Mouse (Mus musculus) C2C12 (cell line): ENCODE data around the gene Bcam.
A peak's percentile ranks its signal among the peaks of the same experiment; 100 is the strongest.

Source experiments
- CEBPB ChIP-seq: IDR thresholded peaks from one replicate; pipeline ENCODE4 v1.6.1; 2011; ENCODE audit warnings: low read depth, mild to moderate bottlenecking, control low read depth, moderate library complexity
- CTCF ChIP-seq: IDR thresholded peaks from one replicate; pipeline ENCODE4 v1.5.1; 2011; ENCODE audit not compliant: control insufficient read depth, insufficient read depth, insufficient read length
- FOSL1 ChIP-seq: IDR thresholded peaks from one replicate; pipeline ENCODE4 v1.8.0; 2011; ENCODE audit warnings: mild to moderate bottlenecking, low read length; ENCODE audit not compliant: poor library complexity, insufficient read depth, severe bottlenecking
- MAX ChIP-seq: IDR thresholded peaks from one replicate; pipeline ENCODE4 v1.6.1; 2011; ENCODE audit warnings: mild to moderate bottlenecking, control low read depth
- MYOG ChIP-seq: IDR thresholded peaks from one replicate; pipeline ENCODE4 v1.6.1; 2011; ENCODE audit not compliant: control insufficient read depth, insufficient read length; ENCODE audit errors: extremely low read depth
- USF1 ChIP-seq: IDR thresholded peaks from one replicate; pipeline ENCODE4 v1.6.1; 2011; ENCODE audit warnings: low read depth, mild to moderate bottlenecking, control low read depth, moderate library complexity

DNA sequence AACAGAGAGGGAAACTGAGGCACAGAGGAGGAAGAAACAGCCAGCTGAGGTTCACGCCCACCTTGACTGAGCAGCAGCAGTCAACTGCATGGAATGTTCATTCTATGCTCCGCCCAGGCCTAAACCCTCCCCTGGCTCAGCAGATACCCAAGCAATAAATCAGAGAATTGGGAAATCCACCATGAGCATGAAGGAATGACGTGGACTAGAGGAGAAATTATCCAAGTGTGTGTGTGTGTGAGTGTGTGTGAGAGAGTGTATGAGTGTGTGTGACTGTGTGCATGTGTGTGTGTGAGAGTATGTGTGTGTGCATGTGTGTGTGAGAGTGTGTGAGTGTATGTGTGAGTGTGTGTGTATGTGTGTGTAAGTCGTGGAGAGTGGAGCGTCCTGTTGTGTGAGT lies 47.6 kb upstream of the Bcam start:
- no peak for TF ChIP-seq CTCF
- TF ChIP-seq MAX = no peak
- TF ChIP-seq MYOG = no peak
- TF ChIP-seq CEBPB = peak; percentile 86
- no peak for TF ChIP-seq USF1
- TF ChIP-seq FOSL1 = no peak
